Mouse (Mus musculus): Measurements from ENCODE around the gene Klhl12. TPM values are rescaled to one million over a fixed set of nuclear protein-coding genes. Genes with fewer than 3 reads are reported as not detected.
"Not testable (repeated sequence)": the region's sequence is repeated elsewhere in the genome, so short reads cannot be mapped to it uniquely, and the experiment has no call there.

Gene Klhl12
- polyA plus RNA-seq, 1 experiment from 2014 or later = 31.7 TPM

DNA sequence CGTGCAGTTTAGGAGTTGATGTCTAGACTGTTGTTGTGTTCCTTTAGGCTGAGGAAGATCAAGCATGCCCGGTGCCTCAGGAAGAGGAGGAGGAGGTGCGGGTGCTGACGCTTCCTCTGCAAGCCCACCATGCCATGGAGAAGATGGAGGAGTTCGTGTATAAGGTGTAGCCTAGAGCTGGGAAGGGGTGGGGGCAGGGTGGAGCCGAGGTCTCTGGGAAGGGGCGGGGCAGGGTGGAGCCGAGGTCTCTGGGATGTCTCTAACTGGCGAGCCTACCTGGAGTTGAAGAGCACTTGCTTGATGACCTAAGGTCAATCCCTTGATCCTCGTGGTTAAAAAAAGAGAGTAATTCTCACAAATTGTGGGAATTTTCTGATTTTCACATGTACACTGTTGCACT is 31.4 kb upstream of the Klhl12 start:
- Histone ChIP-seq H3K4me1 (peaks cover 21% of the 10 kb centered on the region), H3K27ac (no peak overlapping the region), H3K9ac (no peak overlapping the region), H3K4me2 (no peak overlapping the region), H3K36me3 (peaks cover 63% of the 10 kb centered on the region), H3K4me3 (no peak overlapping the region), H3K9me3 (no peaks in the 10 kb centered on the region), H3K27me3 (no peaks in the 10 kb centered on the region)
- no peak for ATAC-seq (ENCODE audit: insufficient number of reproducible peaks, insufficient read depth, low FRiP score, low TSS enrichment, low read depth)
- 76% methylated on average over 10 of the region's 10 CpGs for WGBS

DNA sequence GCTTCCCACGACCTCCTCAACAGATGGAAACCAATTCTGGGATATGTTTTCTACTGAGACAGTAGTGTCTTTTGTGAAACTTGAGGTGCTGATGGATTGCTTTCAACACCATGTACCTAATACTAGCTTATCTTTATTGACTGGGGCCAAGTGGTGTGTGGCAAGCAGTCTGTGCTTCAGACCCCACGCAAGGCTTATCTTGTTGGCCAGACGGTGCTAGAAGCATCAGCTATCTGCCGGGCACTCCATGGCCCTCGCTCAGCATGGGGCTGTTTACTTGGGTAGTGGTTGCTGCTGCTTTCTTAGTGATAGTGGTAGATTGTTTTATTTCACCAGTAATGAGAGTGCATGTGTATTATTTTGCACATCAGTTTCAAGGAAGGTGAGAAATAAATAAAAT is 29.0 kb upstream of the Klhl12 start:
- Histone ChIP-seq H3K27me3 (no peaks in the 10 kb centered on the region), H3K4me1 (no peaks in the 10 kb centered on the region), H3K4me3 (no peak overlapping the region), H3K36me3 (peaks cover 84% of the 10 kb centered on the region), H3K9me3 (no peaks in the 10 kb centered on the region), H3K9ac (no peak overlapping the region), H3K4me2 (no peak overlapping the region), H3K27ac (no peak overlapping the region)
- WGBS = 91% methylated on average over 5 of the region's 5 CpGs
- no peak for ATAC-seq (ENCODE audit: insufficient number of reproducible peaks, insufficient read depth, low FRiP score, low TSS enrichment, low read depth)

DNA sequence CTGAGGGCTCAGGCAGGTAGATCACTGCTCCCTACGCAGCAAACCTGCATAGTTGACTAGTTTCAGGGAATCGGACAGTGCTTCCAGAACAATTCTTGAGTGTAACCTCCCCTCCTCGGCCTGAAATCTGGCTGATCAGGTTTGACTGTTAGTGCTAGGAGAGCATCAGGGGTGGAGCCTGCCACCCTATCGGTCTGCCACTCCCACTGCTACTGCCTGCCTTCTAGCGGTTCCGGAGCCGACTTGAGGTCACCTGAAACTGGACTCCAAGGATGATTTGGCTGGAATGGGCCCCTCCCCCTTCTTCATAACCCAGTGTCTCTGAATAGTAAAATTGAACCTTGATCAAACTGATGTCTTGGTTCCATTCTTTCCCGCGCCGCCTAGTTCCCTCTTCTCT is 22.3 kb upstream of the Klhl12 start:
- 78% methylated on average over 10 of the region's 10 CpGs for WGBS
- Histone ChIP-seq H3K4me3 (no peak overlapping the region), H3K4me1 (no peaks in the 10 kb centered on the region), H3K27me3 (no peaks in the 10 kb centered on the region), H3K36me3 (peaks cover 55% of the 10 kb centered on the region), H3K4me2 (no peak overlapping the region), H3K9ac (no peak overlapping the region), H3K9me3 (no peaks in the 10 kb centered on the region), H3K27ac (no peak overlapping the region)
- ATAC-seq (ENCODE audit: insufficient number of reproducible peaks, insufficient read depth, low FRiP score, low TSS enrichment, low read depth) = no peak

DNA sequence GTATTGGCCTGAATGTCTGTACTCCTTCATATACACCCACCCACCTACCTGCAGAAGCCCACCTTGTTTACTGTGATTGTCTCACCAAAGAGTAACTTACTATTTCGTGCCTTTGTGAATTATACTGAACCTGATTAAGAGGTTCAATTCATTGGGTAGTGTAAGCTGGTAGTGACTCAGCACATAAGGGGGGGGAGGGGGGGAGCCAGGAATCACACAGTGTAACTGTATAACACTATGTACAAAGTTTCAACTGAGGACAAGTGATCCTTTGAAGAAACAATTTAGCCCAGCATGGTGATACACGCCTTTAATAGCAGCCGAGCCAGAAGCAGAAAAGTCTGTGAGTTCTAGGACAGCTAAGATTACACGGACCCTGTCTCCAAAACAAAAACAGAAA is 21.9 kb upstream of the Klhl12 start:
- Histone ChIP-seq H3K9me3 (no peaks in the 10 kb centered on the region), H3K36me3 (peaks cover 51% of the 10 kb centered on the region), H3K27me3 (no peaks in the 10 kb centered on the region), H3K27ac (no peak overlapping the region), H3K4me1 (no peaks in the 10 kb centered on the region), H3K4me3 (no peak overlapping the region), H3K9ac (no peak overlapping the region), H3K4me2 (no peak overlapping the region)
- 87% methylated on average over 4 of the region's 4 CpGs for WGBS
- ATAC-seq (ENCODE audit: insufficient number of reproducible peaks, insufficient read depth, low FRiP score, low TSS enrichment, low read depth) = no peak

DNA sequence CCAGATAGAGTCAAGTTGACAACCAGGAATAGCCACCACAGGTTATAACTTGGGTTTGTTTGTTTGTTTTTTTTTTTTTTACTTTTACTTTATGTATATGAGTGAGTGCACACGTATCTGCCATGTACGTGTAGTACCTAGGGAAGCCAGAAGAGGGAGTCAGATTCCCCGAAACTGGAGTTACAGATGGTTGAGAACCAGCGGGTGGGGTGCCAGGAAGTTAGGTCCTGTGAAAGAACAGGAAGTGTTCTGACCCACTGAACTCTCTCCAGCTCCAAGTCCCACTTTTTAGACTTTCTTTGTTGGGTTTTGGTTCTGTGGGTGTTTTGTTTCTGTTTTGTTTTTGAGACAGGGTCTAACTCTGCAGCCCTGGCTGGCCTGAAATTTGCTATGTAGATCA is 19.9 kb upstream of the Klhl12 start:
- WGBS = 22% methylated on average over 4 of the region's 4 CpGs
- no peak for ATAC-seq (ENCODE audit: insufficient number of reproducible peaks, insufficient read depth, low FRiP score, low TSS enrichment, low read depth)

DNA sequence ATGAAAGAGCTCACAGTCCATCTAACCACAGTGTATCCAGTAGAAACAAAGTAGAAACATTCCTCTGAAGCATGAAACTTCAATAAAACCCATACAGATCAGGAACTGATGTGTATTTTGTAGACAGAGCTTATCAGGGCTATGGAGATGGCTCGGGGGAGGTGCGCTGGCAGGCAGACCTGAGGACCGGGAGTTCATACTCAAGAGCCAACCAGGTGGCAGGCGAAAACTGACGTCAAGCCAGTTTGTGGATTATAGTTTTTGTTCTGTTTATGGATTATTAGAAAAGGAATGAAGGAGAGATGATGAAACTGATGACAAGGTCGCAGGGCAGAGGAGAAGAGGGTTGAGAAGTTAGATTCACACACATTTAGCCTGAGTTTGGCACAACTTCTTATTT is 14.9 kb upstream of the Klhl12 start:
- Histone ChIP-seq H3K9ac (no peak overlapping the region), H3K27me3 (no peaks in the 10 kb centered on the region), H3K4me1 (no peaks in the 10 kb centered on the region), H3K27ac (no peak overlapping the region), H3K4me2 (no peak overlapping the region), H3K4me3 (no peak overlapping the region), H3K9me3 (no peaks in the 10 kb centered on the region), H3K36me3 (no peaks in the 10 kb centered on the region)
- 95% methylated on average over 6 of the region's 6 CpGs for WGBS
- no peak for ATAC-seq (ENCODE audit: insufficient number of reproducible peaks, insufficient read depth, low FRiP score, low TSS enrichment, low read depth)

More for the DNA sequence above, 19.9 kb upstream of the Klhl12 start:
- H3K36me3 ChIP-seq = peaks cover 33% of the 10 kb centered on the region
- H3K4me2 ChIP-seq = no peak overlapping the region
- H3K9ac ChIP-seq = no peak overlapping the region
- H3K27me3 ChIP-seq = no peaks in the 10 kb centered on the region
- no peaks in the 10 kb centered on the region for H3K9me3 ChIP-seq
- no peak overlapping the region for H3K27ac ChIP-seq
- H3K4me1 ChIP-seq = no peaks in the 10 kb centered on the region
- no peak overlapping the region for H3K4me3 ChIP-seq

DNA sequence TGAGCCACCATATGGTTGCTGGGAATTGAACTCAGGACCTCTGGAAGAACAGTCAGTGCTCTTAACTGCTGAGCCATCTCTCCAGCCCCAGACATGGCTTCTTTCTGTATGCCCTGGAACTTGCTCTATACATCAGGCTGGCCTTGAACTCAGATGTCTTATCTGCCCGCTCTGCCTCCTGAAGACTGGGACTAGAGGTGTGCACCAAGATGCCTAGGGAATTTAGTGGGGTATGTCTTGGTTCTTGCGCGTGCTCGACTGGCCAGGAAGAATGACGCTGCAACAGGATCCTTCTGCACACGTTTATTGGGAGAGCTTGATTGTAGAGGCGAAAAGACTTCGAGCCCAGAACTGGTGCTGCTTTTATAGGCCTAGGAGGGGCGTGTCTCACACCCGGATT is 13.6 kb upstream of the Klhl12 start:
- H3K4me1 ChIP-seq; H3K9ac ChIP-seq; ATAC-seq (ENCODE audit: insufficient number of reproducible peaks, insufficient read depth, low FRiP score, low TSS enrichment, low read depth); H3K4me2 ChIP-seq; H3K27me3 ChIP-seq; H3K27ac ChIP-seq; H3K9me3 ChIP-seq; H3K36me3 ChIP-seq; H3K4me3 ChIP-seq: not testable (repeated sequence)
- 90% methylated on average over 8 of the region's 10 CpGs for WGBS

DNA sequence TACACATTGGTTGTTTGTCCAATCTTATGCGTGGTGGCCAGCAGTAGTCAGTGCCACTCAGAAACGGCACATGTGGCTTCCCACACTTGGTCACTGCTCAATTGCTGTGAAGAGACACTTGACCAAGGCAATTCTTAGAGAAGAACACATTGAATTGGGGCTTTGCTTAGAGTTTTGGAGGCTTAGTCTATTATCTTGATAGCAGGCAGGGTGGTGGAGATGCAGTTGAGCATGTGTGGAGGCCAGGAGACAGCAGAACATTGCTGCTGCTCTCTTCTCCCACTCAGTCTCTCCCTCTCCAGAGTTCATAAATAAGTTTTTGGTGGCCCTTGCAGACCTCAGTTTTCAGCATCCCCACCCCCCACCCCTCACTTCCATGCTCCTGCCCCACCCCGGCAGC is 12.9 kb upstream of the Klhl12 start:
- WGBS = 92% methylated on average over 3 of the region's 3 CpGs
- Histone ChIP-seq H3K9ac (no peak overlapping the region), H3K4me1 (no peaks in the 10 kb centered on the region), H3K4me2 (no peak overlapping the region), H3K27me3 (no peaks in the 10 kb centered on the region), H3K4me3 (no peak overlapping the region), H3K9me3 (no peaks in the 10 kb centered on the region), H3K27ac (no peak overlapping the region), H3K36me3 (no peaks in the 10 kb centered on the region)
- ATAC-seq (ENCODE audit: insufficient number of reproducible peaks, insufficient read depth, low FRiP score, low TSS enrichment, low read depth) = no peak

DNA sequence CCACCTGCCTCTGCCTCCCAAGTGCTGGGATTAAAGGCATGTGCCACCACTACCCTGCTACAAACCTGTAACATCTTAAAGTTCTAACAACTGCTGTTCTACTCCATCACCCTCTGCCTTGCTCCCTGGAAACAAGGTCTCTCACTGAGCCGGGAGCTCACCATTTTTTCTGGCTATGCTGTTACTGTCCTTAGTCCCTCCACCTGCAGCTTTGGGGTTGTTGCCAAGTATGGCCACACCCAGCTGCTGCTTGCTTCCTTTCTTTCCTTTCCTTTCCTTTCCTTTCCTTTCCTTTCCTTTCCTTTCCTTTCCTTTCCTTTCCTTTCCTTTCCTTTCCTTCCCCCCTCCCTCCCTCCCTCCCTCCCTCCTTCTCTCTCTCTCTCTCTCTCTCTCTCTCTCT is 12.0 kb upstream of the Klhl12 start:
- 86% methylated on average over 1 of the region's 1 CpGs for WGBS
- not testable (repeated sequence) for H3K9ac ChIP-seq; H3K4me1 ChIP-seq; H3K4me2 ChIP-seq; H3K27me3 ChIP-seq; H3K4me3 ChIP-seq; H3K9me3 ChIP-seq; H3K27ac ChIP-seq; ATAC-seq (ENCODE audit: insufficient number of reproducible peaks, insufficient read depth, low FRiP score, low TSS enrichment, low read depth); H3K36me3 ChIP-seq

DNA sequence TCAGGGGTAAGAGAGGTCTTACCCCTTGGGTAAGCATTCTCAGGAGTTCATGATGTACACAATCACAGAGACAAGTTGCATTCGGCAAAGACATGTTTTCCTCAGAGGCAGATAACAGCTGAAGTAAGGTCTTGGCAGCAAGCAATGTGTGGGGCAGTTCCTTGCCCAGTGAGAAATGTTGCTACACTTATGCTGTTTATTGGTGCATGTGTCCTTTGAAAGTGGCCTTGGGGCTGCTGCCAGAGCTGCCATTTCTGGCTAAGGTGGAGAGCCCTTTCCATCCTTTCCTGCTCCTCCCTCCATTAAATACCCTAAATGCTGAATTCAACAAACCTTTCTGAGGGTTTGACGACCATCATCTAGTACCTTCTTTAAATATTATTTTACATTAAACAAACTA is 9.9 kb upstream of the Klhl12 start:
- H3K27ac ChIP-seq = no peak overlapping the region
- H3K4me2 ChIP-seq = no peak overlapping the region
- no peak overlapping the region for H3K9ac ChIP-seq
- no peak for ATAC-seq (ENCODE audit: insufficient number of reproducible peaks, insufficient read depth, low FRiP score, low TSS enrichment, low read depth)
- no peaks in the 10 kb centered on the region for H3K4me1 ChIP-seq
- no peaks in the 10 kb centered on the region for H3K9me3 ChIP-seq
- H3K27me3 ChIP-seq = no peaks in the 10 kb centered on the region
- no peak overlapping the region for H3K4me3 ChIP-seq
- H3K36me3 ChIP-seq = no peaks in the 10 kb centered on the region
- 92% methylated on average over 2 of the region's 2 CpGs for WGBS

DNA sequence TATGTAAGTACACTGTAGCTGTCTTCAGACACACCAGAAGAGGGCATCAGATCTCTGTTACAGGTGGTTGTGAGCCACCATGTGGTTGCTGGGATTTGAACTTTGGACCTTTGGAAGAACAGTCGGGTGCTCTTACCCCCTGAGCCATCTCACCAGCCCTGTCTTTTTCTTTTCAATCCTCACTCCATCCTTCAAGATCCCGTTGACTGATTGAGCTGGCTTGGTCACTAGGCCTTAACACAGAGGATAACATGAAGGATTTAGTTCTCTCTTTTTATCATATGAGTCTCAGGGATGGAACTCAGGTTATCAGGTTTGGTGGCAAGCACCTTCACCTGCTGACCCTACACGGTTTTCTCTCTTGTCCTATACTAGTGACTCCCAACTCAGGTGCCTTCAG is 6.8 kb upstream of the Klhl12 start:
- H3K4me1 ChIP-seq; H3K9me3 ChIP-seq; H3K36me3 ChIP-seq; ATAC-seq (ENCODE audit: insufficient number of reproducible peaks, insufficient read depth, low FRiP score, low TSS enrichment, low read depth); H3K4me3 ChIP-seq; H3K9ac ChIP-seq; H3K4me2 ChIP-seq; H3K27ac ChIP-seq; H3K27me3 ChIP-seq: not testable (repeated sequence)
- 62% methylated on average over 3 of the region's 3 CpGs for WGBS

DNA sequence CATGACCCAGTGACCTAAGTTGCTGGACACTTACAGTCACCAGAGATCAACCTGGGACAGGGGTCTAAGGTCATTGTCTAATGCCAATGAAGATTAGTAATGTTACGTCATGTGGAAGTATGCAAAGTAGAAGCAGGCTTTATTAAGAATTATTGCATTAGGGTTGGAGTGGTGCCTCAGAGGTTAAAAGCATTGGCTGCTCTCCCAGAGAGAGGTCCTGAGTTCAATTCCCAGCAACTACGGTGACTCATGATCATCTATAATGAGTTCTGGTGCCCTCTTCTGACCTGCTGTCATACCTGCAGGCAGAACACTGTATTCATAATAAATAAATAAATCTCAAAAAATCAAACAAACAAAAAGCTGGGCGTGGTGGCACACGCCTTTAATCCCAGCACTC is 5.1 kb upstream of the Klhl12 start:
- Histone ChIP-seq H3K4me1 (peaks cover 7% of the 10 kb centered on the region; the same call in 1 of the 2 replicates), H3K27ac (no peak overlapping the region), H3K27me3 (no peaks in the 10 kb centered on the region), H3K4me3 (no peak overlapping the region), H3K9me3 (no peaks in the 10 kb centered on the region), H3K36me3 (no peaks in the 10 kb centered on the region), H3K4me2 (no peak overlapping the region), H3K9ac (no peak overlapping the region)
- ATAC-seq (ENCODE audit: insufficient number of reproducible peaks, insufficient read depth, low FRiP score, low TSS enrichment, low read depth) = no peak
- WGBS = 80% methylated on average over 4 of the region's 4 CpGs

DNA sequence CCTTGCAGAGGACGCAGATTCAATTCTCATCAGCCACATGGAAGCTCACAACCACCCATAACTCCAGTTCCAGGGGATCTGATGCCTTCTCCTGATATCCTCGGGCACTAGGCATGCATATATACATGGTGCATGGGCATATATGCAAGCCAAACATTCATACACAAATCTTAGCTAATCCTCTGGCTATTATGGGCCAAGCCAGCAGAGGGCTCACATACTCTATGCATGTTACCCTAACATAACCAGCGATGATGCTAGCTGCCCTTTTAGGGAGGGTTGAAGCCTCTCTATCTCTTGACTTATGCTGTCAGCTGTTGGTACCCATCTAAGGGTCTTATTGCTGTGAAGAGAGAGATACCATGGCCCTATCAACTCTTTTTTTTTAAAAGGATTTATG is 4.3 kb upstream of the Klhl12 start:
- Histone ChIP-seq H3K4me2 (no peak overlapping the region), H3K36me3 (no peaks in the 10 kb centered on the region), H3K27me3 (no peaks in the 10 kb centered on the region), H3K9me3 (no peaks in the 10 kb centered on the region), H3K4me3 (no peak overlapping the region), H3K4me1 (peaks cover 8% of the 10 kb centered on the region), H3K9ac (no peak overlapping the region), H3K27ac (no peak overlapping the region)
- WGBS = 44% methylated on average over 3 of the region's 3 CpGs
- no peak for ATAC-seq (ENCODE audit: insufficient number of reproducible peaks, insufficient read depth, low FRiP score, low TSS enrichment, low read depth)
